Mouse (Mus musculus) small intestine, adult 2 months (tissue): Measurements from ENCODE around the gene Zbtb38. TPM values are rescaled to one million over a fixed set of nuclear protein-coding genes. Genes with fewer than 3 reads are reported as not detected.

Source experiments
- H3K27ac ChIP-seq: fragments of 200-500 bp; 2 replicates; pipeline ENCODE4 v1.5.1; 2012; ENCODE audit warnings: low read depth, low read length, control low read depth, inconsistent platforms; ENCODE audit not compliant: insufficient read depth
- H3K27me3 ChIP-seq: fragments of 200-500 bp; 2 replicates; pipeline ENCODE4 v1.6.1; 2012; ENCODE audit warnings: mild to moderate bottlenecking, moderate library complexity, low read length, inconsistent platforms; ENCODE audit not compliant: control insufficient read depth, insufficient read depth
- H3K36me3 ChIP-seq: fragments of 200-500 bp; 2 replicates; pipeline ENCODE4 v1.6.1; 2012; ENCODE audit warnings: mild to moderate bottlenecking, low read length, control low read depth, inconsistent platforms; ENCODE audit not compliant: control insufficient read depth, insufficient read depth
- H3K4me1 ChIP-seq: fragments of 200-500 bp; 2 replicates; pipeline ENCODE4 v1.6.1; 2012; ENCODE audit warnings: low read length, inconsistent platforms, mixed read lengths; ENCODE audit not compliant: control insufficient read depth, insufficient read depth, insufficient read length
- H3K4me3 ChIP-seq: fragments of 200-500 bp; 2 replicates; pipeline ENCODE4 v1.5.1; 2012; ENCODE audit warnings: low read depth, mild to moderate bottlenecking, control low read depth, inconsistent platforms, low read length, moderate library complexity
- CTCF ChIP-seq: fragments of 200-500 bp; IDR thresholded peaks from 2 replicates; pipeline ENCODE4 v1.5.1; 2012; ENCODE audit warnings: low read depth, mild to moderate bottlenecking, control low read depth, inconsistent platforms, low read length, moderate library complexity, mixed read lengths; ENCODE audit not compliant: insufficient replicate concordance, insufficient read length; ENCODE audit errors: extremely low read depth
- POLR2A ChIP-seq: fragments of 200-500 bp; IDR thresholded peaks from 2 replicates; pipeline ENCODE4 v1.6.1; 2012; ENCODE audit warnings: low read depth, mild to moderate bottlenecking, control low read depth, inconsistent platforms, low read length, moderate library complexity
- WGBS: fragments of 180-500 bp; shearing (Covaris S2); methylation state at CpG from one replicate; pipeline ENCODE4 v1.1.7; 2018; 5-methylcytosine and 5-hydroxymethylcytosine counted together
- polyA plus RNA-seq: library from polyadenylated mRNA; depleted of rRNA; stranded (reverse); fragments of >200 nt; gene quantifications from 2 replicates; pipeline ENCODE4 v1.2.3, GENCODE M21; 2012

Zbtb38 gene
- polyA plus RNA-seq, 1 experiment, result 7.7 TPM

GRCm38 (mm10) chr9:96718402-96718798 lies 34.2 kb downstream of the Zbtb38 start:
- H3K4me3 ChIP-seq, result no peak overlapping the region
- H3K27me3 ChIP-seq, result no peaks in the 10 kb centered on the region
- TF ChIP-seq CTCF (no peak), POLR2A (no peak)
- H3K36me3 ChIP-seq, result peaks cover 3% of the 10 kb centered on the region; the same call in 1 of the 2 replicates
- H3K4me1 ChIP-seq, result peaks cover 3% of the 10 kb centered on the region; the same call in 1 of the 2 replicates
- WGBS, result 82% methylated on average over 8 of the region's 8 CpGs
- H3K27ac ChIP-seq, result no peak overlapping the region

- H3K36me3 ChIP-seq, result peaks cover 3% of the 10 kb centered on the region; the same call in 1 of the 2 replicates
- H3K27me3 ChIP-seq, result no peaks in the 10 kb centered on the region
- peaks cover 3% of the 10 kb centered on the region; the same call in 1 of the 2 replicates for H3K4me1 ChIP-seq
- 90% methylated on average over 16 of the region's 16 CpGs for WGBS
- TF ChIP-seq CTCF, result no peak
- no peak for TF ChIP-seq POLR2A
- no peak overlapping the region for H3K27ac ChIP-seq
- no peak overlapping the region for H3K4me3 ChIP-seq
These were observed 34.8 kb downstream of the Zbtb38 start for GRCm38 (mm10) chr9:96717698-96718401.

GRCm38 (mm10) chr9:96716735-96717444 lies 35.7 kb downstream of the Zbtb38 start:
- Histone ChIP-seq H3K4me3 (no peak overlapping the region), H3K27ac (no peak overlapping the region), H3K27me3 (no peaks in the 10 kb centered on the region), H3K36me3 (peaks cover 6% of the 10 kb centered on the region; the same call in 1 of the 2 replicates), H3K4me1 (peaks cover 3% of the 10 kb centered on the region; the same call in 1 of the 2 replicates)
- 90% methylated on average over 14 of the region's 14 CpGs for WGBS
- TF ChIP-seq CTCF, result no peak
- no peak for TF ChIP-seq POLR2A

- H3K4me1 ChIP-seq, result peaks cover 3% of the 10 kb centered on the region; the same call in 1 of the 2 replicates
- H3K27me3 ChIP-seq, result no peaks in the 10 kb centered on the region
- no peak overlapping the region for H3K27ac ChIP-seq
- 79% methylated on average over 10 of the region's 10 CpGs for WGBS
- H3K36me3 ChIP-seq, result peaks cover 6% of the 10 kb centered on the region; the same call in 1 of the 2 replicates
- TF ChIP-seq CTCF (no peak), POLR2A (no peak)
- no peak overlapping the region for H3K4me3 ChIP-seq
These were observed 36.5 kb downstream of the Zbtb38 start for GRCm38 (mm10) chr9:96716136-96716535.

- TF ChIP-seq CTCF (no peak), POLR2A (no peak)
- no peaks in the 10 kb centered on the region for H3K27me3 ChIP-seq
- H3K27ac ChIP-seq, result no peak overlapping the region
- 90% methylated on average over 11 of the region's 11 CpGs for WGBS
- H3K4me1 ChIP-seq, result peaks cover 3% of the 10 kb centered on the region; the same call in 1 of the 2 replicates
- peaks cover 9% of the 10 kb centered on the region for H3K36me3 ChIP-seq
- H3K4me3 ChIP-seq, result no peak overlapping the region
These were observed 37.5 kb downstream of the Zbtb38 start for GRCm38 (mm10) chr9:96715171-96715570.

- TF ChIP-seq POLR2A, result no peak
- TF ChIP-seq CTCF, result no peak
- Histone ChIP-seq H3K4me3 (no peak overlapping the region), H3K27ac (peak overlapping the region; percentile 66; the same call in 1 of the 2 replicates), H3K36me3 (peaks cover 12% of the 10 kb centered on the region), H3K27me3 (no peaks in the 10 kb centered on the region), H3K4me1 (peaks cover 3% of the 10 kb centered on the region; the same call in 1 of the 2 replicates)
- WGBS, result 77% methylated on average over 14 of the region's 14 CpGs
These were observed 38.9 kb downstream of the Zbtb38 start for GRCm38 (mm10) chr9:96713472-96714390.
